Mouse (Mus musculus) liver, postnatal 0 days (tissue): ENCODE measurements around the gene Tor2a.

ENCODE experiments used
- CTCF ChIP-seq: sonication (generic); IDR thresholded peaks from 2 replicates; pipeline ENCODE4 v1.5.1; 2016; ENCODE audit warnings: antibody characterized with exemption, low read depth
- EP300 ChIP-seq: IDR thresholded peaks from 2 replicates; pipeline ENCODE4 v1.6.1; 2016; ENCODE audit warnings: antibody characterized with exemption, low read depth, mild to moderate bottlenecking

GRCm38 (mm10) chr2:32778081-32778480 is 21.0 kb downstream of the Tor2a start:
- TF ChIP-seq EP300 (no peak), CTCF (no peak)
